Mouse (Mus musculus) embryonic facial prominence, embryonic 12.5 days (tissue): Measurements from ENCODE around the gene Rpusd3. TPM values are rescaled to one million over a fixed set of nuclear protein-coding genes. Genes with fewer than 3 reads are reported as not detected.

Experiments
- ATAC-seq: fragments of 200-750 bp; cut with Nextera tagmentation; 2 replicates; pipeline ENCODE4 v1.8.0; 2017; ENCODE audit not compliant: insufficient number of reproducible peaks, insufficient read depth, low FRiP score, low TSS enrichment
- H3K27ac ChIP-seq: fragments of 300-500 bp; sonication (generic); 2 replicates; pipeline ENCODE4 v1.5.1; 2016; ENCODE audit warnings: mild to moderate bottlenecking
- H3K27me3 ChIP-seq: fragments of 300-500 bp; sonication (generic); 2 replicates; pipeline ENCODE4 v1.6.1; 2016; ENCODE audit warnings: mild to moderate bottlenecking, moderate library complexity
- H3K36me3 ChIP-seq: fragments of 300-500 bp; sonication (generic); 2 replicates; pipeline ENCODE4 v1.6.1; 2016; ENCODE audit warnings: mild to moderate bottlenecking
- H3K4me1 ChIP-seq: fragments of 300-500 bp; sonication (generic); 2 replicates; pipeline ENCODE4 v1.6.1; 2016
- H3K4me2 ChIP-seq: fragments of 300-500 bp; sonication (generic); replicated peaks from 2 replicates; pipeline ENCODE4 v1.6.1; 2016; ENCODE audit warnings: mild to moderate bottlenecking, moderate library complexity
- H3K4me3 ChIP-seq: fragments of 300-500 bp; sonication (generic); 2 replicates; pipeline ENCODE4 v1.5.1; 2016; ENCODE audit warnings: mild to moderate bottlenecking
- H3K9ac ChIP-seq: fragments of 300-500 bp; sonication (generic); 2 replicates; pipeline ENCODE4 v1.6.1; 2016; ENCODE audit warnings: mild to moderate bottlenecking, moderate library complexity
- H3K9me3 ChIP-seq: fragments of 300-500 bp; sonication (generic); 2 replicates; pipeline ENCODE4 v1.6.1; 2016; ENCODE audit warnings: mild to moderate bottlenecking, moderate library complexity
- WGBS: fragments of 180-500 bp; shearing (Covaris S2); methylation state at CpG from one replicate; pipeline ENCODE4 v1.1.7; 2016; 5-methylcytosine and 5-hydroxymethylcytosine counted together
- polyA plus RNA-seq: library from polyadenylated mRNA; unstranded; fragments of >200 nt; fragmentation: Nextera tagmentation; extraction: Ambion mirVana; gene quantifications from 2 replicates; pipeline ENCODE4 v1.2.1, GENCODE M21; 2016

The Rpusd3 gene
- polyA plus RNA-seq, 1 experiment from 2014 or later = 28.6 TPM

GRCm38 (mm10) chr6:113402094-113402493 is 17.0 kb downstream of the Rpusd3 start:
- H3K27me3 ChIP-seq = no peaks in the 10 kb centered on the region
- 92% methylated on average over 13 of the region's 13 CpGs for WGBS
- ATAC-seq = no peak
- no peak overlapping the region for H3K4me3 ChIP-seq
- H3K4me2 ChIP-seq = no peak overlapping the region
- H3K4me1 ChIP-seq = no peaks in the 10 kb centered on the region
- H3K9ac ChIP-seq = no peak overlapping the region
- H3K9me3 ChIP-seq = no peaks in the 10 kb centered on the region
- no peak overlapping the region for H3K27ac ChIP-seq
- H3K36me3 ChIP-seq = no peaks in the 10 kb centered on the region

- Histone ChIP-seq H3K9ac (no peak overlapping the region), H3K9me3 (no peaks in the 10 kb centered on the region), H3K27ac (no peak overlapping the region), H3K36me3 (0 out of 2 replicates have a peak, but pooled peaks cover 6% of the 10 kb centered on the region), H3K4me2 (no peak overlapping the region), H3K4me1 (peaks cover 15% of the 10 kb centered on the region; the same call in 1 of the 2 replicates), H3K27me3 (no peaks in the 10 kb centered on the region), H3K4me3 (no peak overlapping the region)
- 82% methylated on average over 10 of the region's 10 CpGs for WGBS
- no peak for ATAC-seq
Measured at GRCm38 (mm10) chr6:113396270-113397030, 22.7 kb downstream of the Rpusd3 start.

- Histone ChIP-seq H3K4me1 (peaks cover 15% of the 10 kb centered on the region; the same call in 1 of the 2 replicates), H3K27me3 (no peaks in the 10 kb centered on the region), H3K4me2 (no peak overlapping the region), H3K36me3 (peaks cover 8% of the 10 kb centered on the region), H3K27ac (no peak overlapping the region), H3K9me3 (no peaks in the 10 kb centered on the region), H3K4me3 (no peak overlapping the region), H3K9ac (no peak overlapping the region)
- no peak for ATAC-seq
- WGBS = 88% methylated on average over 6 of the region's 6 CpGs
Measured at GRCm38 (mm10) chr6:113395501-113395900, 23.6 kb downstream of the Rpusd3 start.

GRCm38 (mm10) chr6:113394811-113395210 is 24.3 kb downstream of the Rpusd3 start:
- Histone ChIP-seq H3K4me1 (peaks cover 18% of the 10 kb centered on the region; the same call in 1 of the 2 replicates), H3K4me3 (no peak overlapping the region), H3K9me3 (no peaks in the 10 kb centered on the region), H3K27ac (no peak overlapping the region), H3K9ac (no peak overlapping the region), H3K4me2 (no peak overlapping the region), H3K36me3 (peaks cover 15% of the 10 kb centered on the region), H3K27me3 (no peaks in the 10 kb centered on the region)
- ATAC-seq = no peak
- WGBS = 95% methylated on average over 11 of the region's 11 CpGs

GRCm38 (mm10) chr6:113393951-113394350 is 25.2 kb downstream of the Rpusd3 start:
- H3K4me1 ChIP-seq = peaks cover 19% of the 10 kb centered on the region; the same call in 1 of the 2 replicates
- H3K27ac ChIP-seq = no peak overlapping the region
- H3K4me2 ChIP-seq = no peak overlapping the region
- H3K9ac ChIP-seq = no peak overlapping the region
- 88% methylated on average over 6 of the region's 6 CpGs for WGBS
- no peaks in the 10 kb centered on the region for H3K27me3 ChIP-seq
- H3K9me3 ChIP-seq = no peaks in the 10 kb centered on the region
- no peak for ATAC-seq
- peaks cover 23% of the 10 kb centered on the region for H3K36me3 ChIP-seq
- H3K4me3 ChIP-seq = no peak overlapping the region

GRCm38 (mm10) chr6:113392387-113393071 is 26.6 kb downstream of the Rpusd3 start:
- H3K9ac ChIP-seq = peak overlapping the region; percentile 61
- peak overlapping the region; percentile 46 for H3K4me3 ChIP-seq
- under 1% methylated on average over 51 of the region's 51 CpGs for WGBS
- peak; percentile 87 for ATAC-seq
- no peaks in the 10 kb centered on the region for H3K9me3 ChIP-seq
- H3K4me2 ChIP-seq = peak overlapping the region; percentile 92
- peaks cover 19% of the 10 kb centered on the region; the same call in 1 of the 2 replicates for H3K4me1 ChIP-seq
- H3K36me3 ChIP-seq = peaks cover 37% of the 10 kb centered on the region
- H3K27ac ChIP-seq = peak overlapping the region; percentile 64
- H3K27me3 ChIP-seq = no peaks in the 10 kb centered on the region

GRCm38 (mm10) chr6:113392015-113392386 is 27.1 kb downstream of the Rpusd3 start:
- 27% methylated on average over 10 of the region's 10 CpGs for WGBS
- Histone ChIP-seq H3K9me3 (no peaks in the 10 kb centered on the region), H3K4me1 (peaks cover 19% of the 10 kb centered on the region; the same call in 1 of the 2 replicates), H3K27ac (0 out of 2 replicates have a peak overlapping the region, but pooled peaks have one; percentile 64), H3K27me3 (no peaks in the 10 kb centered on the region), H3K9ac (peak overlapping the region; percentile 61), H3K4me2 (peak overlapping the region; percentile 92), H3K4me3 (peak overlapping the region; percentile 46), H3K36me3 (peaks cover 42% of the 10 kb centered on the region)
- 0 out of 2 replicates have a peak, but pooled peaks have one; percentile 7 for ATAC-seq

- H3K9ac ChIP-seq = no peak overlapping the region
- no peak for ATAC-seq
- peaks cover 47% of the 10 kb centered on the region for H3K36me3 ChIP-seq
- WGBS = 89% methylated on average over 3 of the region's 3 CpGs
- peaks cover 19% of the 10 kb centered on the region; the same call in 1 of the 2 replicates for H3K4me1 ChIP-seq
- no peak overlapping the region for H3K4me3 ChIP-seq
- H3K27me3 ChIP-seq = no peaks in the 10 kb centered on the region
- H3K9me3 ChIP-seq = no peaks in the 10 kb centered on the region
- H3K27ac ChIP-seq = no peak overlapping the region
- H3K4me2 ChIP-seq = no peak overlapping the region
Measured at GRCm38 (mm10) chr6:113390715-113391114, 28.4 kb downstream of the Rpusd3 start.

- WGBS = 67% methylated on average over 8 of the region's 8 CpGs
- Histone ChIP-seq H3K9me3 (no peaks in the 10 kb centered on the region), H3K27me3 (no peaks in the 10 kb centered on the region), H3K4me2 (no peak within 1 kb of the TSS), H3K9ac (no peak within 1 kb of the TSS), H3K36me3 (peaks cover 60% of the 10 kb centered on the region), H3K4me3 (no peak within 1 kb of the TSS), H3K4me1 (peaks cover 19% of the 10 kb centered on the region; the same call in 1 of the 2 replicates), H3K27ac (no peak within 1 kb of the TSS)
- no peak for ATAC-seq
Measured at GRCm38 (mm10) chr6:113388960-113389359, 30.2 kb downstream of the Rpusd3 start, which contains the start of gene Ttll3. TSS of gene Ttll3 (plus strand) at chr6:113389260.

- H3K4me3 ChIP-seq = no peak overlapping the region
- WGBS = 85% methylated on average over 3 of the region's 3 CpGs
- H3K4me2 ChIP-seq = no peak overlapping the region
- peaks cover 4% of the 10 kb centered on the region; the same call in 1 of the 2 replicates for H3K4me1 ChIP-seq
- no peak for ATAC-seq
- H3K9ac ChIP-seq = no peak overlapping the region
- no peak overlapping the region for H3K27ac ChIP-seq
- no peaks in the 10 kb centered on the region for H3K9me3 ChIP-seq
- peaks cover 84% of the 10 kb centered on the region for H3K36me3 ChIP-seq
- H3K27me3 ChIP-seq = no peaks in the 10 kb centered on the region
Measured at GRCm38 (mm10) chr6:113386025-113386424, 33.1 kb downstream of the Rpusd3 start.

GRCm38 (mm10) chr6:113385160-113385714 is 33.9 kb downstream of the Rpusd3 start:
- peaks cover 88% of the 10 kb centered on the region for H3K36me3 ChIP-seq
- whole genome bisulfite sequencing = 89% methylated on average over 11 of the region's 11 CpGs
- no peaks in the 10 kb centered on the region for H3K9me3 ChIP-seq
- H3K9ac ChIP-seq = no peak overlapping the region
- H3K27ac ChIP-seq = no peak overlapping the region
- H3K4me1 ChIP-seq = peaks cover 4% of the 10 kb centered on the region; the same call in 1 of the 2 replicates
- ATAC-seq = no peak
- no peaks in the 10 kb centered on the region for H3K27me3 ChIP-seq
- no peak overlapping the region for H3K4me2 ChIP-seq
- H3K4me3 ChIP-seq = no peak overlapping the region
